Mouse (Mus musculus) CH12.LX (cell line): ENCODE data around the gene Gtf3c1. TPM values are rescaled to one million over a fixed set of nuclear protein-coding genes. Genes with fewer than 3 reads are reported as not detected.

Experiments used
- DNase-seq: peaks from one replicate; pipeline ENCODE4 v3.0.0-alpha.2; 2013; ENCODE audit errors: extremely low read depth
- H3K27ac ChIP-seq: 2 replicates; pipeline ENCODE4 v1.5.1; 2012; ENCODE audit warnings: low read depth, mild to moderate bottlenecking, control low read depth, moderate library complexity; ENCODE audit not compliant: insufficient read depth
- H3K27me3 ChIP-seq: replicated peaks from 2 replicates; pipeline ENCODE3; 2012; ENCODE audit warnings: inconsistent platforms
- H3K36me3 ChIP-seq, 2 experiments: replicated peaks in 1 of 2; 2 replicates each; pipeline versions ENCODE3 to v1.6.1; 2012; ENCODE audit warnings: inconsistent platforms in 1 of 2, low read length in 1 of 2, mild to moderate bottlenecking in 1 of 2, mixed read lengths in 1 of 2, moderate library complexity in 1 of 2; ENCODE audit not compliant: control insufficient read depth in 1 of 2, insufficient read depth in 1 of 2
- H3K4me1 ChIP-seq, 2 experiments: 2 replicates each; pipeline ENCODE4 v1.6.1; 2012; ENCODE audit warnings: inconsistent platforms in 1 of 2, moderate library complexity in 1 of 2; ENCODE audit not compliant: insufficient read depth in 2 of 2, control insufficient read depth in 1 of 2
- H3K4me2 ChIP-seq: 2 replicates; pipeline ENCODE4 v1.6.1; 2012; ENCODE audit warnings: low read depth, mild to moderate bottlenecking, control low read depth; ENCODE audit not compliant: poor library complexity, insufficient read depth, severe bottlenecking
- H3K4me3 ChIP-seq, 3 experiments: fragments of 150-350 bp in 1 of 3; sonication (generic) in 1 of 3; replicated peaks in 1 of 3; 2 replicates each; pipeline versions ENCODE3 to v1.5.1; 2011 to 2012; ENCODE audit warnings: low read depth in 2 of 3, low read length in 2 of 3, mild to moderate bottlenecking in 2 of 3, moderate library complexity in 2 of 3, control low read depth in 1 of 3, improper control_type of control experiment in 1 of 3, inconsistent platforms in 1 of 3, mixed read lengths in 1 of 3; ENCODE audit not compliant: poor library complexity in 1 of 3
- H3K79me2 ChIP-seq: replicated peaks from 2 replicates; pipeline ENCODE4 v1.6.1; 2012; ENCODE audit warnings: mild to moderate bottlenecking, moderate library complexity; ENCODE audit not compliant: control insufficient read depth, poor library complexity, insufficient read depth, severe bottlenecking; ENCODE audit errors: extremely low read depth
- H3K9ac ChIP-seq: 2 replicates; pipeline ENCODE4 v1.6.1; 2012; ENCODE audit warnings: low read depth, mild to moderate bottlenecking, control low read depth, moderate library complexity; ENCODE audit not compliant: insufficient read depth
- H3K9me3 ChIP-seq: replicated peaks from 2 replicates; pipeline ENCODE3; 2012; ENCODE audit warnings: low read length, inconsistent platforms, mixed read lengths
- BHLHE40 ChIP-seq: IDR thresholded peaks from 2 replicates; pipeline ENCODE4 v1.6.1; 2011; ENCODE audit warnings: mild to moderate bottlenecking, low read depth, low read length, improper control_type of control experiment
- CHD2 ChIP-seq: IDR thresholded peaks from 2 replicates; pipeline ENCODE4 v1.6.1; 2011; ENCODE audit warnings: low read length, improper control_type of control experiment
- E2F4 ChIP-seq: IDR thresholded peaks from 2 replicates; pipeline ENCODE4 v1.6.1; 2011; ENCODE audit warnings: low read depth, low read length, improper control_type of control experiment; ENCODE audit not compliant: insufficient replicate concordance
- EP300 ChIP-seq: IDR thresholded peaks from 2 replicates; pipeline ENCODE4 v1.6.1; 2011; ENCODE audit warnings: low read length, improper control_type of control experiment
- ETS1 ChIP-seq: conservative IDR thresholded peaks from 2 replicates; pipeline ENCODE4 v1.6.1; 2012; ENCODE audit warnings: low read depth, mild to moderate bottlenecking, inconsistent platforms, low read length, improper control_type of control experiment, moderate library complexity
- HCFC1 ChIP-seq: IDR thresholded peaks from 2 replicates; pipeline ENCODE4 v1.6.1; 2012; ENCODE audit warnings: low read depth, mild to moderate bottlenecking, inconsistent platforms, low read length, improper control_type of control experiment
- IRF4 ChIP-seq: IDR thresholded peaks from 2 replicates; pipeline ENCODE4 v1.6.1; 2014; ENCODE audit warnings: low read depth, mild to moderate bottlenecking, inconsistent platforms, low read length, improper control_type of control experiment
- JUND ChIP-seq: conservative IDR thresholded peaks from 2 replicates; pipeline ENCODE4 v1.6.1; 2011; ENCODE audit warnings: low read depth, low read length, improper control_type of control experiment
- MAFK ChIP-seq: IDR thresholded peaks from 2 replicates; pipeline ENCODE4 v1.6.1; 2011; ENCODE audit warnings: low read length, improper control_type of control experiment; ENCODE audit not compliant: insufficient replicate concordance
- MAX ChIP-seq: IDR thresholded peaks from 2 replicates; pipeline ENCODE4 v1.6.1; 2011; ENCODE audit warnings: low read length, improper control_type of control experiment
- MXI1 ChIP-seq: IDR thresholded peaks from 2 replicates; pipeline ENCODE4 v1.6.1; 2011; ENCODE audit warnings: mild to moderate bottlenecking, low read depth, low read length, improper control_type of control experiment
- POLR2A ChIP-seq: IDR thresholded peaks from 2 replicates; pipeline ENCODE4 v1.6.1; 2011; ENCODE audit warnings: low read depth, mild to moderate bottlenecking, improper control_type of control experiment, low read length
- POLR2AphosphoS2 ChIP-seq: IDR thresholded peaks from 2 replicates; pipeline ENCODE4 v1.6.1; 2011; ENCODE audit warnings: low read depth, low read length, improper control_type of control experiment
- SIN3A ChIP-seq: IDR thresholded peaks from 2 replicates; pipeline ENCODE4 v1.6.1; 2012; ENCODE audit warnings: low read length, improper control_type of control experiment, inconsistent platforms
- TCF12 ChIP-seq: IDR thresholded peaks from 2 replicates; pipeline ENCODE4 v1.6.1; 2014; ENCODE audit warnings: low read depth, mild to moderate bottlenecking, inconsistent platforms, low read length, improper control_type of control experiment
- ZNF384 ChIP-seq: IDR thresholded peaks from 2 replicates; pipeline ENCODE4 v1.6.1; 2012; ENCODE audit warnings: low read depth, low read length, improper control_type of control experiment, inconsistent platforms
- dilution Hi-C: fragments of 300-500 bp; cut with MboI; formaldehyde crosslinking; loops from 2 replicates; pipeline ENCODE4 v1.14.3; 2020; ENCODE audit warnings: low sequenced_read_pairs; ENCODE audit not compliant: extremely low pct_unique_long_range_greater_than_20kb, extremely low pct_ligation_motif_present
- in situ Hi-C: fragments of 300-500 bp; cut with MboI; formaldehyde crosslinking; loops from 3 replicates; pipeline ENCODE4 v1.14.3; 2019; ENCODE audit warnings: low sequenced_read_pairs, low pct_ligation_motif_present, low pct_unique_long_range_greater_than_20kb, mixed read lengths
- polyA plus RNA-seq: library from polyadenylated mRNA; unstranded; fragments of >175 nt; gene quantifications from 2 replicates; pipeline ENCODE4 v1.2.1, GENCODE M21; 2012; ENCODE audit warnings: low read depth; ENCODE audit not compliant: insufficient read length
- total RNA-seq, 2 experiments: library from RNA; depleted of rRNA; stranded (reverse); fragments of 300-350 nt in 1 of 2; fragments of >200 nt in 1 of 2; gene quantifications; 2 replicates each; pipeline ENCODE4 v1.2.3; 2012 to 2014

Gene Gtf3c1
- total and polyA plus RNA-seq, 3 experiments, result 20.2 to 48.4 (median 46.8) TPM

DNA sequence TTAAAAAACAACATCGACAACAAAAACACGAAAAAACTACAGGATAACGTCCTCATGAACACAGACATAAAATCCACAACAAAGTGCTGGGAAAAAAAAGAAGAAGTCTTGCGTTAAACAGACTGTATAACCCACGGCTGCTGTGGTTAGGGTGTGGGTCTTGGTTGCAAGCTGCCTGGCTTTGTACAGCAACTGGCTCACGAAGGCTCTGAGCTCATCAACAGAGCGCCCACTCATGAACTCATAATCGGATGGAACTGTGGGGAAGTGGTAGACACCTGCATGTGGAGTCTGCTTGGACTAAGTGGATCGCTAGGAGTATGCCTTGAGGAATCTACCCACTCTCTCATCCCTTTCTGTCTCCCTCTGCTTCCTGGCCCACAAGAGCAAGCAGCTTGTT is 110.5 kb downstream of the Gtf3c1 start:
- H3K27ac ChIP-seq, result peak overlapping the region; percentile 96
- dilution Hi-C loops, result no loop called here

DNA sequence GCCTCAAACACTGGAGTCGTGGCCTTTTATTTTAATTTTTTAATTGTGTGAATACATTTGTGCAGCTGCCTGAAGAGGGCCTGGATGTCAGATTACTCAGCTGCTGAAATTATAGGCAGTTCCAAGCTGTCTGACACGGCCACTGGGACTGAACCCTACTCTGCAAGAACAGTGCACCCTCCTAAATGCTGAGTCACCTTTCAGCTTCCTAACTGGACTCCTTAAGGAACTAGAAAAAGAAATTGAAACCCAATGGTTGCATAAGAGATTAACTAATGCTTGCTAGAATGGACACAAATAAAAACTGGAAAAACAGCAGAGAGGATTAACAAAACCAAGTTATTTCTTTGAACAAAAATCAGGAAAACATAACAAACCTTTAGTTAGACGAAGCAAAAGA is 111.2 kb downstream of the Gtf3c1 start:
- in situ Hi-C loops (no loop called here), dilution Hi-C loops (no loop called here)
- DNase-seq, result no peak
- Histone ChIP-seq H3K9ac (peak overlapping the region; percentile 66; the same call in 1 of the 2 replicates), H3K4me3 (no peak overlapping the region), H3K9me3 (no peaks in the 10 kb centered on the region), H3K79me2 (no peaks in the 10 kb centered on the region), H3K27me3 (no peaks in the 10 kb centered on the region), H3K4me2 (peak overlapping the region; percentile 56; the same call in 1 of the 2 replicates), H3K4me1 (peaks cover 47 to 90% of the 10 kb centered on the region in 2 experiments), H3K27ac (peak overlapping the region; percentile 50; the same call in 1 of the 2 replicates), H3K36me3 (no peaks in the 10 kb centered on the region)
- TF ChIP-seq TCF12, result 0 out of 2 replicates have a peak, but pooled peaks have one; percentile 27
- peak; percentile 50; the same call in 1 of the 2 replicates for TF ChIP-seq JUND
- 0 out of 2 replicates have a peak, but pooled peaks have one; percentile 6 for TF ChIP-seq HCFC1
- peak; percentile 53; the same call in 1 of the 2 replicates for TF ChIP-seq SIN3A
- TF ChIP-seq CHD2, result no peak
- 0 out of 2 replicates have a peak, but pooled peaks have one; percentile 9 for TF ChIP-seq IRF4
- peak; percentile 53; the same call in 1 of the 2 replicates for TF ChIP-seq ETS1
- TF ChIP-seq ZNF384, result no peak
- no peak for TF ChIP-seq POLR2A
- no peak for TF ChIP-seq E2F4
- peak; percentile 93 for TF ChIP-seq MAFK

More for the DNA sequence above, 110.5 kb downstream of the Gtf3c1 start:
- H3K36me3 ChIP-seq, result no peaks in the 10 kb centered on the region
- TF ChIP-seq MXI1, result 0 out of 2 replicates have a peak, but pooled peaks have one; percentile 11
- 0 out of 2 replicates have a peak, but pooled peaks have one; percentile 1 for TF ChIP-seq HCFC1
- TF ChIP-seq BHLHE40, result 0 out of 2 replicates have a peak, but pooled peaks have one; percentile 4
- TF ChIP-seq POLR2A, result peak; percentile 24; the same call in 1 of the 2 replicates
- TF ChIP-seq EP300, result no peak; the same call in none of the 2 replicates
- no peak for TF ChIP-seq POLR2AphosphoS2
- 0 out of 2 replicates have a peak, but pooled peaks have one; percentile 18 for TF ChIP-seq MAX
- H3K9me3 ChIP-seq, result no peaks in the 10 kb centered on the region
- peaks cover 50 to 95% of the 10 kb centered on the region in 2 experiments for H3K4me1 ChIP-seq
- H3K4me3 ChIP-seq, result peak overlapping the region; percentile 1 to 21 (median 7)
- no peaks in the 10 kb centered on the region for H3K27me3 ChIP-seq
- in situ Hi-C loops, result no loop called here
- peak overlapping the region; percentile 76 for H3K4me2 ChIP-seq
- H3K9ac ChIP-seq, result peak overlapping the region; percentile 66
- peak; percentile 58 for DNase-seq
- H3K79me2 ChIP-seq, result no peaks in the 10 kb centered on the region
